14 mouse cellular contexts compared by ENCODE assay signal in genomic region chr15:5187116-5187515, GRCm38 (mm10).
"Had no signal": no experiment of that assay in that cellular context is flagged by ENCODE, and none has a peak within 500 bp of the region (broad histone marks: within the 10 kb centered on the region; RNA-seq: fewer than 3 reads in every experiment).

No protein-coding gene starts in this region.

- H3K27me3 ChIP-seq: limb, embryonic 12.5 days; liver, embryonic 13.5 days; lung, embryonic 15.5 days had no signal

- ATAC-seq: liver, postnatal 0 days had no signal

- H3K9ac ChIP-seq: limb, embryonic 12.5 days; lung, embryonic 15.5 days had no signal

- H3K9me3 ChIP-seq: limb, embryonic 12.5 days; liver, embryonic 13.5 days; lung, embryonic 15.5 days; midbrain, embryonic 10.5 days had no signal

- H3K27ac ChIP-seq: kidney, postnatal 0 days; limb, embryonic 12.5 days; liver, embryonic 13.5 days; lung, embryonic 15.5 days; midbrain, embryonic 10.5 days; stomach, postnatal 0 days had no signal

- DNase-seq: kidney, postnatal 36 days; liver; liver, embryonic 13.5 days; liver, postnatal 0 days; lung, postnatal 14 days; midbrain, embryonic 14.5 days; right cerebral cortex, adult 18-20 months; right cerebral cortex, postnatal 25 days; thymus, postnatal 4 days had no signal
